Mouse (Mus musculus) thymus, postnatal 4 days (tissue): ENCODE measurements around the gene Ucn2.

Source experiments
- DNase-seq: peaks from one replicate; pipeline ENCODE4 v3.0.0; 2021

Ucn2 gene

GRCm38 (mm10) chr9:108985710-108986109, at the start of gene Ucn2:
Gene Ucn2 (plus strand): TSS chr9:108986010.
- DNase-seq = no peak

GRCm38 (mm10) chr9:108936418-108937364, 49.1 kb upstream of the Ucn2 start, which contains the start of gene Uqcrc1:
Gene Uqcrc1 (plus strand): TSS chr9:108936633.
- peak; percentile 98 for DNase-seq

GRCm38 (mm10) chr9:108945111-108945510, 40.7 kb upstream of the Ucn2 start:
- DNase-seq = no peak

DNA sequence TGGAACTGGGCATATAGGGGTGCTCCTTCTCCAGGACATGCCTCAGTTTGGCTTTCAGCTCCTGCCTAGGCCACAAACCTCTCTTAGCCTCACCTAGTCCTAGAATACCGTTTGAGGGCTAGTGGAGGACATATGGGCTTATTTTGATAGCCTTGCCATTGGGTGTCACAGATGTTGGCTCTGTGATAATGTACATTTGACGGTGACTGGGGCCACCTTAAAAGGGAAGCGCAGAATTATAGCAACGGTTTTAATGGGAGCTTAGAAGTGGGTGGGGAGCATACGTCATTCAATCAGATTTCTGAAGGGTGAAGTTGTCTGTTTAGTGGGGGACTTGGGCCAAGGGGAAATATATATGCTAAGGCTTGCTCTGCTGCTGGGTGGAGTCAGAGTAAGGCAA, 40.2 kb upstream of the Ucn2 start:
- no peak for DNase-seq

GRCm38 (mm10) chr9:108949231-108949966, 36.4 kb upstream of the Ucn2 start:
- no peak for DNase-seq

DNA sequence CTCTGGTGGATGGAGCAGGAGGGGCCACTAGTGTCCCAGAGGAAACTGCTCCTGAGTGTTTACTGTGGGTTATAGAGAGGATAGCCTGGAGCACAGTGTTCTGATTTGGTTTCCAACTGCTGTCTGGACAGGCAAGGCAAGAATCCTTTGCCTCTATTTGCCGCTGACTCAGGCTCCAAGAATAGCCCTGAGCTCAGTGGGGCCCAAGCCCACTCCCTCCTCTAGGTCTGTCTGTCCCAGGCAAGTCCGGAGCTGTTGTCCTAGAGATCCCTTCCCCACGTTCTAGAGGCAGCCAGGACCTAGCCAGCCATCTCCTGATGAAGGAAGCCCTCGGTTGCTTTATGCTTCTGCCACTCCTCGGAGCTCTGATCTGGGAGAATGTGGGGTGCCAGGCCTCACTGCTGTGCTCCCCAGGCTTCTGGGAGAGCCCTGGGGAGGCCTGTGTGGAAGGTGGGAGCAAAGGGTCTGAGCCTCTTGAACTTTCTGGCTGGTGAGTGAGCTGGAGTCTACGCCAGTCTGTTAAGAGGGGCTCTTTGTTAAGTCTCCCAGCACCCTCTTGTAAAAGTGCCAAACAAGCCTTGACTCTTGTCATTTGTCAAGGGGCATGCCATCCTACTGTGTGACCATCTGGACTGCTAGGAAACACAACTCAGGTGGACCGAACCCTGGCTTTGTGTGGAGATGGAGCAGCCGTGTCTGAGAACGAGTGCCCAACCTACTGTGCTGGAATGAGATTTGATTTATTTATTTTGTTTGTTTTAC, 35.7 kb upstream of the Ucn2 start:
- no peak for DNase-seq

DNA sequence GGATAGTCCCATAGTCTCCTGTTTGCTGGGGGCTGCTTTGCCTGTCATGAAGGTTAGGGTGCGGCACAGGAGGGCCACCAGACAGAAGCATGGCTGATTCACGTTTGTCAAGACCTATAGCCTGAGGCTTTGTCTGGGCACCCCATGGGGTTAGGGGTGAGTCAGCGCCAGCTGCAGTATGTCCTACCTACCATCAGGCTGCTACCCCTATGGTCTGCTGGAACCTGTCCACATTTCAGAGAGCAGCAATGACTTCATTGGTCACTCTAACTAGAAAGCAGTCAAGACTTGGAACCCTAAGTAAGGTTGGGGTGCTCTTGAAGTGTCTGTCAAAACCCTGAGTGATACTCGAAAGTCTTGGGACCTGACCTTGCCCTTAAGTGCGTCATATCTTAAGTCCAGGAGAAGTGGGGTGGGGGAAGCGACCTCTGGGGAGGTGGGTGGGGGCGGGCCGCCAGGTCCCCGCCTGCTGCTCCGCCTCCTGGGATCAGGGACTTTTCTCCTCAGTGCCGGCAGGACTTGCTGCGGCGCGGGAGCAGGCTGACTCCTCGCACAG, 32.7 kb upstream of the Ucn2 start, which contains the start of gene Col7a1:
TSS of gene Col7a1 (plus strand) at position 506 of the 556 bp plus-strand sequence.
- no peak for DNase-seq

- no peak for DNase-seq
These were observed 30.6 kb upstream of the Ucn2 start for GRCm38 (mm10) chr9:108955241-108955640.

- DNase-seq = no peak
These were observed 30.0 kb upstream of the Ucn2 start for GRCm38 (mm10) chr9:108955846-108956245.

DNA sequence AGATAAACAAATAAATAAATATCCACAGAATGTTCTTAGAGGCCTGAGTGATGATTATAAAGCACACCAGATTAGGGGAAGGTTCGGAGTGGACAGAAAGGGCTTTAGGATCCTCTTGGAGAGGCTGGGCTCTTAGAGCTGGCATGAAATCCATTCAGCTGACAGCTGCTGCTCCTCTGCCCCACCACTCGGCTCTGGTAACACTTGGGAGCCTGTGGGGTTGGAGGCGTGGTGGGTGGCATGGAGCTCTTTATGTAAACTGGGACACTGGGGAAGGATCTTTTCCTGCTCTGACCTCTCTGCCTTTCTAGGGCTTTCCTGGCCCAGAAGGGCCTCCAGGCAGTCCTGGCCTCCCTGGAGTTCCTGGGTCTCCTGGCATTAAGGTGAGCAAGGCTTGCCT, 22.2 kb upstream of the Ucn2 start:
- DNase-seq = no peak

DNA sequence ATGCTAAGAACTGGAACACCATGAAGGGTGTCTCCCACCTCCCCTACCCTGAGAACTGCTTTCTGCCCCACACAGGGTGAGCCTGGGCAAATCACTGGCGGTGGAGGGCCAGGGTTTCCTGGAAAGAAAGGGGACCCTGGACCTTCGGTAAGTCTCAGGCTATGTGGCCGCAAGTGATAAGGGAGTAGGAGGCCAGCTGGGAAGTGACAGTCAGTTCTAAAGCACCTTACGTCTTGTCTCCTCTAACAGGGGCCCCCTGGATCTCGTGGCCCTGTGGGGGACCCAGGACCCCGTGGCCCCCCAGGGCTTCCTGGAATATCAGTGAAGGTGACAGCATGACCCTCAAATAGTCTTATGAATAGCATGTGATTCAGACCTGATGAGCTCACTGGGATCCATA, 21.5 kb upstream of the Ucn2 start:
- no peak for DNase-seq

DNA sequence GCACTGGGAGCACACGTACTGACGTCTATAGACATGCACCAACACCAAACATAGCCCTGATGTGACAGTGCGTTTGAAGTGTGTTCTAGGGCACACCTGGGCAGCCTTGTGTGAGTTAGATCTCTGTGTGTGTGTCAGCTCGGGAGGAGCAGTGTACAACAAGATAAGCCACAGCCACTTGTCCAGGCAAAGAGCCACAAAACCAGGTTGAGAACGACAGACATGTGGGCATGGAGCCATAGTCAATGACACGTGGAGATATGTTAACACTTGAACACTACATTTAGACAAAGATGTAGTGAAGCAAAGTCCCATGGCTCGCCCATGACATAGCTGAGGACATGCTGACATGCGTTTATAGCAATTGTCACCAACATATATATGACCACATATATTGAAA, 15.2 kb upstream of the Ucn2 start:
- no peak for DNase-seq

- no peak for DNase-seq
These were observed 9.3 kb upstream of the Ucn2 start for GRCm38 (mm10) chr9:108976483-108976882.

DNA sequence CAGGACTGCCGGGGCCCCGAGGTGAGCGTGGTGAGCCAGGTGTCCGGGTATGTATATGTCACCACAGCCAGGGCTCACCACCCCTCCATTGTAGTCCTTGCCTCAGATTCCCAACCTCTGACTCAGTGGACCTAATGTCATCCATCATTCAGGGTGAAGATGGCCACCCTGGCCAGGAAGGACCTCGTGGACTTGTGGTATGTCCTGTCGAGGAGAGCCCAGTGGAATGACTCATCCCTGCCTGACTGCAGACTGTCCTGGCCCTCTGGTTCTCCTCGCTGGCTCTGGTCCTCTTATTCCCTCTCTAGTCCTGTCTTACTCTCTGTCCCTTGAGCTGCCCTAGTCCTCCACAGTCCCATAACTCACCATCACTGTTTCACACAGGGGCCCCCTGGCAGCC, 7.8 kb upstream of the Ucn2 start:
- no peak for DNase-seq

DNA sequence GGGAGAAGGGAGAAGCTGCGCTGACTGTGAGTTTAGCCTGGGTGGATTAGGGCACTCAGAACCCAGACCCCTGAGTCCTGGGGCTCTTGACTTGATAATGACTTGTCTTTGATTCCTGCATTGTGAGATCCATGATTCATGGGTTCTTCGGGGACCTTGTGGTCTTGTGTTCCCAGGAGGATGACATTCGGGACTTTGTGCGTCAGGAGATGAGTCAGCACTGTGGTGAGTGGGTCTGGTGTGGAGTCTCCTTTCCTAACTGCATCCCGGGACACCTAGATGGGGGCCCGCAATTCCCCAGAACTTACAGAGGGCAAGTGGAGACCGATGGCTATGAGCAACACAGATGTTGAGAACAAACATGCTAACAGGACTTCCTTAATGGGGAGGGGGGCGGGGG, 3.3 kb upstream of the Ucn2 start:
- no peak for DNase-seq

DNA sequence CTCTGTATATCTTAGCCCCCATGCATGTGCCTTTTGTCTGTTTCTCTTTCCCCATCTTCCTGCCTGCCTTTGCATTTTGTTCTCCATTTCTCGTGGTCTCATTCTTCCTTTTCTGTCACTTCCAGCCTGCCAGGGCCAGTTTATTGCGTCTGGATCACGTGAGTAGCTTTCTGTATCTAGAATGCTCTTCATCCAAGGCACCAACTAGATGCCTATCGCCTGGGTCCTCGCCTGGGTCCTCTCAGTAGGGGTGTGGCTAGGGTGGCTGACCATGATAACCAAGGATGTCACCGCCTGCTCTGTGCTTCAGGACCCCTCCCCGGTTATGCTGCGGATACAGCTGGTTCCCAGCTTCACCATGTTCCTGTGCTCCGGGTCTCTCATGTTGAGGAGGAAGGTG, 2.6 kb upstream of the Ucn2 start:
- DNase-seq = no peak

DNA sequence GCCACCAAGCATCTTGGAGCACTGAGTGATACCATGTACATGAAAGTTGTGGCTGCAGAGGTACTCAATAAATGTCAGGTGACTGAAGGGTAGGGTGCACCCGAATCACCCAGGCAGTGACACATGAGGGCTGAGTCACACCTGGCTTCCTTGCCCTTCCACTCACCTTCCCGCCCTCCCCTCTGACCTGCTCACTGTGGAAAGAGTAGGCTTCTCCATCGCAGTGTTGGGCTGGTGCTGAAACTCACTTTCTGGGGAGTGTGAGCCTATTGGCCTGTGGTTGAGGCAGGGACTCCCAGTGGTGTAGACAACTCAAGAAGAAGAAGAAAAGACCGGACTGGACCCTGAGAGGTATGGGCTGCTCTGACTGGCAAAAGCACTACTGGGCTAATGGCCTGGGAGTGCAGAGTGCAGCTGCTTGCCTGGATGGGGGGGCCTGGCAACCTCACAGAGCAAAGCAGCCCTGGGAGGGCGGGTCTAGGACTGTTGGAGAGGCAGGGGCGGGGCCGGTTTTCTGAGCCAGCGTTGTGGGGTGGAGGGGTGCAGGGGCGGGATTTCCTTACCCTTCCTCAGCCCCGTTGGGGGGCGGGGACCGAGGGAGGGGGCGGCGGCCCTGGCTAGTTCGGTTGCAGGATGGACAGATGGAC, 2.0 kb downstream of the Ucn2 start:
- DNase-seq = peak; percentile 55

DNA sequence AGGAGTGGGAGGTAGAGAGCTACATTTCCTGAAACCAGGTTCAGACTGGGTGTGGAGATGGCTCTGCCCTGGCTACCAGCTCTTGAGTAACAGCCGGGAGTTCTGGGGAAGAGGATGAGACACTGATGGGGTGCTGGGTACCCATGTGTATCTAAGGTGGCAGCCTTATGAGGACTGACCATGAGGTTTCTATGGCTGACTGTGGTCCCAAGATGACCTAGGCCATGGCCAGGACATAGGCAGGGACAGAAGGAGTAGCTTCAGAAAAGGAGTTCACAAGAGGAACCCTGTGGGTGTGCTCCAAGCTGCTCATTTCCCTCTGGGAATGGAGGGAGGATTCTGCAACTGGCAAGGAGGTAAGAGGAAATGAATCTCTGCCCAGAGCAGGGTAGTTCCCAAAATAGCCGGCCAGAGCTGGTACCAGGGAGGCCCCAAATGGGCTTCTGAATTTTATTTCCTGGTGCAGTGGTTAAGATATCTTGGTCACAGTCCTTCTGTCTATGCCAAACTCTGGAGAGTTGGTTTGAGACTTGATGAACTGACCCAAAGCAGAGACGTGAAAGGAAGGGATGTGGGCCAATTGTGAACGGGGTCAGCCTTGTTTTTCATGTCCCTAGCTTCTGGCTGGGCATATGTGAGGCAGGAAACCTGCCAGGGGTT, 4.1 kb downstream of the Ucn2 start:
- no peak for DNase-seq

DNA sequence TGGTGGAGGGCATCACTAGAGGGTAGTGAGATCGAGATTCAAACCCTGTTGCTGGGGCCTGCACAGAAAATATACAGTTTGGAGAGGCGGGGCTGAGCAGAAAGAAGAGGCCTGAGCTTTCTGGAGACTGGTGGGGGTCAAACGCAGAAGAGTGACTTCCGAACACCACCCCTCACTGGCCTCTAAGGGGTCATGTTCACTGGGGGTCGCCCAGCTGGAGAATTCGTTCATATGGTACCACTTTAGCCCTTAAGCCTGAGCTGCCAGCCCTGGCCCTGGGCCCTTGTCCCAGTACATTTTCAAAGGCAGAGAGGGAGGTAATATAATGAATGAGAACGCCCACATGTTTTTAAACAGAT, 4.6 kb downstream of the Ucn2 start:
- DNase-seq = no peak

GRCm38 (mm10) chr9:108991428-108992084, 5.7 kb downstream of the Ucn2 start, which contains the start of gene Pfkfb4:
Gene Pfkfb4 (plus strand): TSS chr9:108991778.
- peak; percentile 92 for DNase-seq

- DNase-seq = no peak
These were observed 6.3 kb downstream of the Ucn2 start for GRCm38 (mm10) chr9:108992085-108992469.
